Mouse (Mus musculus) brain, adult 2 months (tissue): Measurements from ENCODE around the gene Gm5799.
"Not testable (repeated sequence)": the region's sequence is repeated elsewhere in the genome, so short reads cannot be mapped to it uniquely, and the experiment has no call there.

ENCODE experiments used
- DNase-seq: peaks from one replicate; pipeline ENCODE4 v3.0.0; 2011; ENCODE audit warnings: low read depth, low spot score

Gm5799 gene

DNA sequence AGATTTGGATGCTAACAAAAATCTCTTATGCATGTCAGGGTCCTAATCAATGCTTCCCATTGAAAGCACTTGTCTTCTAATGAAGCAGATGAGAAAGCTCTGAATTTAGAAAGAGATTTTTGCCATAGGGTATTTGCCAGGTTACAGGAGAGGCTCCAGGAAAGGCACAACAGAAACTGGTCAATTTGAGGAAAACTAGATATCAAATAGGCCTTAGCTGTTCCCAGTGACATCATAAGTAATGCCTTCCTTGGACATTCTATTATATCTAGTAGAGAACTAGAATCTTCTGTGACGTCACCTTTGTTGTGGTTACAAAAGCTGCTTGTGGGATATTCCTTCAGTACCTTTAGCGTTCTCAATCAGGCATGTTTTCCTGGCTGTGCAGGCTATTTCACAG, at the start of gene Gm5799:
Gene Gm5799, plus strand, starts transcription at position 301 of the 400 bp plus-strand sequence.
- DNase-seq, result not testable (repeated sequence)

- DNase-seq, result not testable (repeated sequence)
Observed at GRCm38 (mm10) chr14:43531052-43532010, 12.0 kb upstream of the Gm5799 start.

DNA sequence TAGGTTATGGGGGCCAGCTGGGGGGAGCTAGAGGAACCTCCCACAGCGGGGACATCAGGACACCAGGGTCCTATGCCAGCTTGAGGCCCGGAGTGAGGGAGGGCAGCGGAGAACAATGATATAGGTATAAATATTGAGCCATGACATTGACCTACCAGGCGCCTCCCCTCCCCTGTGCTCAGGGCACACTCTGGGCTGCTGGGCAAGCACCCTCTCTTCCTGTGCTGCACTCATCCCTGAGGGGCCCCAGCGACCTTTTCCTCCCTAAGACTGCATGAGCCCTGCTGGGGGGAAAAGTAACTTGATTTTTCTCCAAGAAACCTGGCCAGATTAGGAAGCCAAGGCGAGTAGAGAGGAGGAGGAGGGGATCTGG, 11.4 kb upstream of the Gm5799 start:
- DNase-seq, result not testable (repeated sequence)

DNA sequence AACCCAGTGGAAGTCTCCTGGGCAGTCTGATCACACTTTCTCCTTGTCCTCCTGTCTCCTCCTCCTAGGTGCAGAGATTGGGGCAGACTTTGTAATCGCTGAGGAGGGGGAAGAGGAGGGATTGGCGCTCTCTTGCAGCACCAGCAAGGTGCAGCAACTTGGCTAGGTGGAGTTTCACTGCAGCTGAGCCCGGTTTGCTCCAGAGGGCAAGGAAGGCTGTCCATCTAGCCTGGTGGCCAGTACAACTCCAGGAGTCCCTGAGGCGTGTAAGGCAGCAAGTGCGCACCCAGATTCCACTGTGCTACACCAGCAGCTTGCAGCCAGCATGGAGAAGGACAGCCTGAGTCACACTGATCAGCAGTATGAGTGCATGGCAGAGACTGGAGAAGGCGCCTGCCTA, 11.0 kb upstream of the Gm5799 start:
- not testable (repeated sequence) for DNase-seq

GRCm38 (mm10) chr14:43538144-43538543, 5.2 kb upstream of the Gm5799 start:
- DNase-seq, result not testable (repeated sequence)

DNA sequence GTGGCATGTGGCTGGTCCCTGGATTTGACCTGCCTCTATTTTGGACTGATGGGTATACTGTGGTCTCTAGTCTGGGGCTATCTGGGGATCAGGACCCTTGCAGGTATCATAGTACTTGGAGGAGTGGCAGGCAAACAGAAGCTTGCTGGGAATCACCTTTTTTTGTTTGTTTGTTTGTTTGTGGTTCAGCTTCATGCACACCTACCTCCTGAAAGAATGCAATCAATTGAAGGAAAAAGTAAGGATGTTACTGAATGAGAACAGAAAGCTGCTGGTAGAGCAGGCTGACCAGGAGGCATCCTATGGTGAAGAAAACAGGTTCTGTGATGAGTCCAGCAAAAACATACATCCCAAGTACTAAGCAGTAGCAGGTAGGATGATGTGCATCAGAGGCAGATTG, 2.9 kb downstream of the Gm5799 start:
- DNase-seq, result not testable (repeated sequence)

DNA sequence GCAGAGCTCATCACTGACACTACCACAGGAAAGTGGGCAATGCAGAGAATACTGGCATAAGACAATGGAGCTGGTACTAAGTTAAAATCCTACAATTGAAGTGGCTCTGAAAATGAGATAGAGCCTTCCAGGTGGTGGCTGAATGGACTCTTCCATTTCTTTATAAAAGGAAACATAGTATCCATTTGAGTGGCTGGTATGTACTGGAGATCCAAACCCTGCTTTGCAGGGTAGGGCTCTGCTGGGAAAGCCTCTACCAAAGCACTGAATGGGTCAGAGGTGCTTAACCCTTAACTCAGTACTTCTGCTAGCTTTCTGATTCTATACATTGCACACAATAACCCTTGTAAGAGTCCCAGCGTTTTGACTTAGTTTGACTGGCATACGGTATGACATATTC, 8.9 kb downstream of the Gm5799 start:
- DNase-seq, result not testable (repeated sequence)

DNA sequence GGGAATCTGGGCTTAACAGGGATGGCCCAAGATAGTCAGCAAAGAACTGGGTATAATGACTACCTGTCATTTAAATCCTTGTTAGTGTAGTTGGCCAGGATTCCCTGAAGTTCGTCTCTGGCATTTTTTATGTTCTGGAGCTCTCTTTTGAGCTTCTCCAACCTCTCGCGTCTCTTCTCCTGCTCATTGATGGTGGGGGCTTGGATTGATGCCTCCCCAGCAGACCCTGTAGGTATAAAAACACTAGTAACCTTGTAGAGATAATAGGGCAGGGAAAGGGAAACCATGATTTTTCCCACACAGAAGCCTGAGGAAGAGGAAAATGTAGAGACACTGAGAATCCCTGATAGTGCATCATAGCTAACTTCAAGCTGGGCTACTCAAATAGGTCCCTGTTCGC, 34.6 kb downstream of the Gm5799 start:
- DNase-seq, result not testable (repeated sequence)

- not testable (repeated sequence) for DNase-seq
Observed at GRCm38 (mm10) chr14:43579046-43579445, 35.7 kb downstream of the Gm5799 start, which contains the start of gene Gm17654. Gm17654 (minus strand) TSS chr14:43579146.
